Mouse (Mus musculus) kidney, postnatal 0 days (tissue): ENCODE measurements around the gene Gm20388. TPM values are rescaled to one million over a fixed set of nuclear protein-coding genes. Genes with fewer than 3 reads are reported as not detected.

Source experiments
- ATAC-seq: fragments of 200-750 bp; cut with Nextera tagmentation; replicated peaks from 2 replicates; pipeline ENCODE4 v1.8.0; 2017; ENCODE audit warnings: low read depth, moderate number of reproducible peaks, moderate TSS enrichment, moderate library complexity; ENCODE audit not compliant: low FRiP score
- DNase-seq: peaks from one replicate; pipeline ENCODE4 v3.0.0-alpha.2; 2016; ENCODE audit warnings: low spot score
- H3K27ac ChIP-seq: fragments of 300-500 bp; sonication (generic); 2 replicates; pipeline ENCODE4 v1.5.1; 2014; ENCODE audit warnings: mild to moderate bottlenecking
- H3K27me3 ChIP-seq: fragments of 300-500 bp; sonication (generic); 2 replicates; pipeline ENCODE4 v1.6.1; 2014; ENCODE audit warnings: low read length, mixed read lengths; ENCODE audit not compliant: insufficient read depth
- H3K36me3 ChIP-seq: fragments of 300-500 bp; sonication (generic); 2 replicates; pipeline ENCODE4 v1.6.1; 2014; ENCODE audit warnings: low read length, mixed read lengths; ENCODE audit not compliant: insufficient read depth
- H3K4me1 ChIP-seq: fragments of 300-500 bp; sonication (generic); replicated peaks from 2 replicates; pipeline ENCODE4 v1.6.1; 2014; ENCODE audit warnings: antibody characterized with exemption, low read length, mixed read lengths; ENCODE audit not compliant: insufficient read depth
- H3K4me2 ChIP-seq: fragments of 300-500 bp; sonication (generic); 2 replicates; pipeline ENCODE4 v1.6.1; 2014; ENCODE audit warnings: mild to moderate bottlenecking, low read length, moderate library complexity, mixed read lengths
- H3K4me3 ChIP-seq: fragments of 300-500 bp; sonication (generic); replicated peaks from 2 replicates; pipeline ENCODE4 v1.5.1; 2014; ENCODE audit warnings: low read depth, low read length
- H3K9ac ChIP-seq: fragments of 300-500 bp; sonication (generic); 2 replicates; pipeline ENCODE4 v1.6.1; 2014; ENCODE audit warnings: low read depth, low read length
- H3K9me3 ChIP-seq: fragments of 300-500 bp; sonication (generic); replicated peaks from 2 replicates; pipeline ENCODE4 v1.6.1; 2016; ENCODE audit warnings: low read length, inconsistent platforms, mixed read lengths
- CTCF ChIP-seq: IDR thresholded peaks from 2 replicates; pipeline ENCODE4 v1.5.1; 2016; ENCODE audit warnings: antibody characterized with exemption, low read depth, mild to moderate bottlenecking, moderate library complexity
- WGBS: fragments of 180-500 bp; shearing (Covaris S2); extraction: QIAGEN DNeasy Blood & Tissue Kit; methylation state at CpG from one replicate; pipeline ENCODE4 v1.1.7; 2014; 5-methylcytosine and 5-hydroxymethylcytosine counted together
- polyA plus RNA-seq: library from polyadenylated mRNA; unstranded; fragments of >200 nt; fragmentation: Nextera tagmentation; extraction: Ambion mirVana; gene quantifications from 2 replicates; pipeline ENCODE4 v1.2.1, GENCODE M21; 2015

Gene Gm20388
- polyA plus RNA-seq, 1 experiment from 2014 or later: not detected

DNA sequence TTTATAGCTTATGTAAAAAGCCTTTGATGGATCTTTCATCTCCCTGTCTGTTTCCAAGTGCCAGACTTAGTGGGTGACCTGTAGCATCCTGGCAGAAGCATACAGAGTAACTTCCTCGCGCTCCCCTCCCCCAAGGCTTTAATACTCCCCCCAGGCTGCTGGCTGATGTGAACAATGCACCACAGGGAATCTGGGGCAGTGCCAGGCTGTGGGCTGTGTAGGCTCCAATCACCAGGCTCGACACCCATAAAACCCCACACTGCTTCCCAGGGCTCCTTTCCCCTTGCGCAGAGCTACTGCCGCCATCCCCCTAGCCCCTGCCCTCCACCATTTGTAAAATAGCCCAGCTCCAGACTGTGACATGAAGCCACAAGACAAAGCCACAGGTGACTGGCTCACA lies 257.2 kb downstream of the Gm20388 start:
- Histone ChIP-seq H3K9me3 (no peaks in the 10 kb centered on the region), H3K9ac (no peak overlapping the region), H3K36me3 (no peaks in the 10 kb centered on the region), H3K27ac (no peak overlapping the region), H3K27me3 (0 out of 2 replicates have a peak, but pooled peaks cover 3% of the 10 kb centered on the region), H3K4me1 (peaks cover 5% of the 10 kb centered on the region; the same call in 1 of the 2 replicates), H3K4me3 (no peak overlapping the region), H3K4me2 (no peak overlapping the region)
- TF ChIP-seq CTCF: no peak
- ATAC-seq: no peak
- WGBS: 30% methylated on average over 5 of the region's 5 CpGs
- no peak for DNase-seq

DNA sequence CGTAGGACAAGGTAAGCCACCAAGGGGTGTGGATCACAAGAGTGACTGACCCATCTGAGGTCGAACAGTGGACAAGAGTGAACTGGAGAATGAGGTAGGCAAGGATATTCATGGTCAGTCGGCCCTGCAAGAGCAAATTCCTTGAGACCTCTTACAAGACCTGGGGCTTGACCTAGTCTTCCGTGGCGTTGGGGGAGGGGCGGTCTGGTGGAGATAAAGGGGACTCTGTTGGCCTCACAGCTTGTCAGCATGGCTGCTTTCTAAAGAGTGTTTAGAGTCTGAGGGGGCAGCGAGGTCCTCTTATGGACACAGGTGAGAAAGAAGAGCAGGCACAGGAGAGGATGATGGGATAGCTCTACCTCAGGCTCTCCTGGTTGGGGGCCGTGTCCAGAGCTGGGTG lies 258.5 kb downstream of the Gm20388 start:
- no peaks in the 10 kb centered on the region for H3K9me3 ChIP-seq
- DNase-seq (no peak), ATAC-seq (no peak)
- H3K27ac ChIP-seq: no peak overlapping the region
- H3K36me3 ChIP-seq: no peaks in the 10 kb centered on the region
- H3K4me1 ChIP-seq: peaks cover 5% of the 10 kb centered on the region; the same call in 1 of the 2 replicates
- H3K27me3 ChIP-seq: 0 out of 2 replicates have a peak, but pooled peaks cover 3% of the 10 kb centered on the region
- no peak overlapping the region for H3K9ac ChIP-seq
- TF ChIP-seq CTCF: no peak
- 52% methylated on average over 8 of the region's 8 CpGs for WGBS
- no peak overlapping the region for H3K4me3 ChIP-seq
- no peak overlapping the region for H3K4me2 ChIP-seq

DNA sequence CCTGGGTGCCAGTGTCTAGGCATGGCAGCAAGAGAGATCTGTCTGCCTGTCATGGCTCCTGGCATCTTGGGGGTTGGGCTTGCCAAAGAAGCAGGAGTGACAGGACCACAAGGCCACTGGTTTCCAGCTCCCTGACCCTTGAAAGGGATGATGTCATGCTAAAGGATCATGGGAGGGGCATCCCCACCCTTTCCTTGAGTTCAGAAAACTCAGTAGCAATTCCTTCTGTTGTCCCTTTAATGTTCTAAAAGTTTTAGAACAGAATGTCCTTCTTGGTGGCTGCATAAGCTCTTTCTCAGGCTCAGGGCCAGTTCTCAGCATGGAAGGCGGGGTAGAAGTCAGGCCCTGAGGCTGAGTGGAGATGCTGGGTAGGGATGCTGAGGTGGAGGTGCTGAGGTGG lies 262.6 kb downstream of the Gm20388 start:
- H3K9ac ChIP-seq: no peak overlapping the region
- no peak overlapping the region for H3K4me3 ChIP-seq
- no peak overlapping the region for H3K27ac ChIP-seq
- no peak overlapping the region for H3K4me2 ChIP-seq
- H3K9me3 ChIP-seq: no peaks in the 10 kb centered on the region
- no peak for ATAC-seq
- H3K4me1 ChIP-seq: peaks cover 18% of the 10 kb centered on the region
- TF ChIP-seq CTCF: no peak
- no peak for DNase-seq
- no peaks in the 10 kb centered on the region for H3K27me3 ChIP-seq
- 81% methylated on average over 1 of the region's 1 CpGs for WGBS
- no peaks in the 10 kb centered on the region for H3K36me3 ChIP-seq

DNA sequence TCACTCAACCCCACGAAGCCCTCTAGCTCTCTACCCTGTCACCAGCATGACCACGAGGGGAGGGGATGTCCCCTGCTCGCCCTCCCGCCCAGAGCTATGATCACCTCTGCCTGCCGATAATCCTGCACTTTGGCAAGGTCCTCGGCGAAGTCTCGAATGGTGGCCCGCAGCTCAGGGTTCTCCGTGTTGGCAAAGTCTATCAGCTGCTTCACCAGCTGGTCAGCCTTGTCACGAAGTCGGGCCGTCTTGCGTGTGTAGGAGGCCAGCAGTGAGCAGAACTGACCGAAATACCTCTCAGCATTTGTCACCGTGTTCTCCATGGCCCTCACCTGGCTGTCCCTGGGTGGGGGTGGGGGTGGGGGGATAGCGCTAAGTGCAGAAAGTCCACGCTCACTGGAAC lies 264.0 kb downstream of the Gm20388 start:
- Histone ChIP-seq H3K36me3 (no peaks in the 10 kb centered on the region), H3K27me3 (no peaks in the 10 kb centered on the region), H3K9ac (no peak overlapping the region), H3K4me1 (peaks cover 13% of the 10 kb centered on the region), H3K4me3 (no peak overlapping the region), H3K27ac (no peak overlapping the region), H3K4me2 (no peak overlapping the region), H3K9me3 (no peaks in the 10 kb centered on the region)
- DNase-seq (no peak), ATAC-seq (no peak)
- no peak for TF ChIP-seq CTCF
- 42% methylated on average over 18 of the region's 18 CpGs for WGBS

DNA sequence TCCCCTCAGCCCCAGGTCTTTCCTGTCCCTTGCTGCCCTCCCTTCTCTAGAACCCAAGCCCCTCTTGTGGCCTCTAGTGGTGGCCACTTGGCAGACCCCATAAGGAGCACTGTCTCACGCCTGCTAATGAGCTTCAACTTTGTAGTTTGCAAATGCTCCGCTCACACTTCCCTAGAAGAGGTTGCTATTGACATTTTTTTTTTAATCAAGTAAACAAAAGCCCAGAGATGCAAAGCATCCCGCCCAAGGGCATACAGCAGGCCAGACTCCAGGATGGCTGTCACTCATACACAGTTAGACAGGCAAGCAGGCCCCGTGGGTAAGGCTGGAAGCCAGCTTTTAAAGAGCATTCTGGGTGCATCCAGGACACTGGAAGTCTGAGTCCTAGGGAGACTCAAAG lies 266.0 kb downstream of the Gm20388 start:
- DNase-seq (no peak), ATAC-seq (no peak)
- H3K4me3 ChIP-seq: no peak overlapping the region
- peak; percentile 9; the same call in 1 of the 2 replicates for TF ChIP-seq CTCF
- H3K9ac ChIP-seq: 0 out of 2 replicates have a peak overlapping the region, but pooled peaks have one; percentile 4
- no peaks in the 10 kb centered on the region for H3K27me3 ChIP-seq
- H3K36me3 ChIP-seq: no peaks in the 10 kb centered on the region
- 48% methylated on average over 4 of the region's 4 CpGs for WGBS
- peaks cover 13% of the 10 kb centered on the region for H3K4me1 ChIP-seq
- H3K27ac ChIP-seq: no peak overlapping the region
- no peak overlapping the region for H3K4me2 ChIP-seq
- H3K9me3 ChIP-seq: no peaks in the 10 kb centered on the region

DNA sequence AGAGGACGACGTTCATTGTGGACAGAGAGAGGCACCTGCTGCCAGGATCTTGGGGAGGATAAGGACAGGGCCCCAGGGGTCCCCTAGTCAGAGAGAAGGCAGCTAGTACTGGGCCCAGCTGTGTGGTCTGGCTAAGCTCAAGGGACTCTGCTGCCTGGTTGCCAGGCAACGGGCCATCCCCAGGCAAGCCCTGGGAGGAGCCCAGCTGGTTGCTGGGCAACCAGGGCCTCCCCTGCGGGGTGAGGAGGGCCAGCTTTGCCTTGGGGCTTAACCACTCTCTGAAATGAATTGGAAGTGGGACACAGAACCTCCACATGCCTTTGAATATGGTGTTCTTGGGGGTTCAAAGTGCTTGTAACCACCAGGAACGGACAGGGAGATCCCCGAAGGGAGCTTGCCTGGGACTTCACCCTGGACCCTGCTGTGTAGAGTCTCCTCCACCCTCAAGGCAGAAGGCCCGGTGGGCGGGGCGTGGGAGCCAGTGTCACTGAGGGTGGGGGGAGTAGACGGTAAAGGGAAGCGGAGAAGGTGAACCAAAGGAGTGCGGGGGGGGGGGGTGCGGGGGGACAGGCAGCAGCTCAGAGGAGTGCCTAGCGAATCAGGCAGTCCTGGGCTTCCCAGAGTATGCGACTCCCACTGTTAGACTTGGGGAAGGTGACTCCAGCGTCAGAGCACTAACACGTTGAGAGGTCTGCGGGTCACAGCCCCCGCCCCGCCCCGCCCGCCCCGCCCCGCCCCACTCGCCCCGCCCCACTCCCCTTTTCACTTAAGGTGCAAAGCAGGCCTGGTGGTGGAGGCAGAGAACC lies 266.9 kb downstream of the Gm20388 start, which contains the start of gene Fam92b:
TSS of gene Fam92b (minus strand) at position 149 of the 806 bp plus-strand sequence.
- Histone ChIP-seq H3K9me3 (no peaks in the 10 kb centered on the region), H3K9ac (0 out of 2 replicates have a peak within 1 kb of the TSS, but pooled peaks have one; percentile 4), H3K27me3 (no peaks in the 10 kb centered on the region), H3K4me3 (no peak within 1 kb of the TSS), H3K4me1 (peaks cover 13% of the 10 kb centered on the region), H3K27ac (no peak within 1 kb of the TSS), H3K4me2 (peak within 1 kb of the TSS; percentile 27), H3K36me3 (no peaks in the 10 kb centered on the region)
- 1% methylated on average over 21 of the region's 26 CpGs for WGBS
- DNase-seq (peak; percentile 87), ATAC-seq (peak; percentile 62)
- no peak for TF ChIP-seq CTCF
